Mouse (Mus musculus) MEL (cell line): Measurements from ENCODE around the gene Sez6l2. TPM values are rescaled to one million over a fixed set of nuclear protein-coding genes. Genes with fewer than 3 reads are reported as not detected.

ENCODE experiments used
- DNase-seq: peaks from one replicate; pipeline ENCODE4 v3.0.0; 2011; ENCODE audit warnings: low read depth, low spot score
- H3K27ac ChIP-seq: 2 replicates; pipeline ENCODE4 v1.5.1; 2012; ENCODE audit warnings: low read depth, mild to moderate bottlenecking, control low read depth, low read length, moderate library complexity; ENCODE audit not compliant: control insufficient read depth
- H3K27me3 ChIP-seq, 2 experiments: fragments of 150-350 bp in 1 of 2; sonication (generic) in 1 of 2; 2 replicates each; pipeline ENCODE4 v1.6.1; 2012; ENCODE audit warnings: low read length in 2 of 2, mild to moderate bottlenecking in 2 of 2, improper control_type of control experiment in 1 of 2, moderate library complexity in 1 of 2; ENCODE audit not compliant: insufficient read depth in 2 of 2, control insufficient read depth in 1 of 2
- H3K36me3 ChIP-seq, 2 experiments: 2 replicates each; pipeline ENCODE4 v1.6.1; 2012 to 2014; ENCODE audit warnings: low read length in 2 of 2, improper control_type of control experiment in 1 of 2, inconsistent platforms in 1 of 2, mild to moderate bottlenecking in 1 of 2; ENCODE audit not compliant: insufficient read depth in 2 of 2, control insufficient read depth in 1 of 2
- H3K4me1 ChIP-seq, 2 experiments: fragments of 150-350 bp in 1 of 2; sonication (generic) in 1 of 2; 2 replicates each; pipeline ENCODE4 v1.6.1; 2012; ENCODE audit warnings: low read length in 2 of 2, improper control_type of control experiment in 1 of 2, mild to moderate bottlenecking in 1 of 2; ENCODE audit not compliant: insufficient read depth in 2 of 2, control insufficient read depth in 1 of 2
- H3K4me3 ChIP-seq, 2 experiments: fragments of 150-350 bp in 1 of 2; sonication (generic) in 1 of 2; 2 replicates each; pipeline ENCODE4 v1.5.1; 2012; ENCODE audit warnings: low read depth in 2 of 2, low read length in 2 of 2, mild to moderate bottlenecking in 2 of 2, moderate library complexity in 2 of 2, control low read depth in 1 of 2, improper control_type of control experiment in 1 of 2; ENCODE audit not compliant: control insufficient read depth in 1 of 2, insufficient read depth in 1 of 2
- H3K79me2 ChIP-seq: 2 replicates; pipeline ENCODE4 v1.6.1; 2012; ENCODE audit warnings: mild to moderate bottlenecking, low read length, moderate library complexity; ENCODE audit not compliant: control insufficient read depth, poor library complexity, insufficient read depth
- H3K9ac ChIP-seq: 2 replicates; pipeline ENCODE4 v1.6.1; 2012; ENCODE audit warnings: low read depth, mild to moderate bottlenecking, control low read depth, low read length, moderate library complexity; ENCODE audit not compliant: control insufficient read depth, poor library complexity, severe bottlenecking
- H3K9me3 ChIP-seq: fragments of 150-350 bp; sonication (generic); replicated peaks from 2 replicates; pipeline ENCODE4 v1.6.1; 2012; ENCODE audit warnings: mild to moderate bottlenecking, low read length, improper control_type of control experiment, moderate library complexity; ENCODE audit not compliant: insufficient read depth
- CTCF ChIP-seq, 3 experiments: IDR thresholded peaks in 2 of 3; conservative IDR thresholded peaks in 1 of 3; 2 replicates each; pipeline ENCODE4 v1.5.1; 2011 to 2012; ENCODE audit warnings: low read length in 3 of 3, low read depth in 2 of 3, mild to moderate bottlenecking in 2 of 3, improper control_type of control experiment in 1 of 3, inconsistent platforms in 1 of 3, mixed read lengths in 1 of 3, moderate library complexity in 1 of 3; ENCODE audit not compliant: control insufficient read depth in 1 of 3, insufficient read depth in 1 of 3, poor library complexity in 1 of 3, severe bottlenecking in 1 of 3
- GABPA ChIP-seq: IDR thresholded peaks from 2 replicates; pipeline ENCODE4 v1.6.1; 2012; ENCODE audit warnings: low read depth, mild to moderate bottlenecking, inconsistent platforms, low read length, improper control_type of control experiment, moderate library complexity
- JUND ChIP-seq: IDR thresholded peaks from 2 replicates; pipeline ENCODE4 v1.6.1; 2011; ENCODE audit warnings: low read depth, mild to moderate bottlenecking, improper control_type of control experiment, low read length
- KAT2A ChIP-seq: conservative IDR thresholded peaks from 2 replicates; pipeline ENCODE4 v1.6.1; 2012; ENCODE audit warnings: low read depth, low read length, improper control_type of control experiment, inconsistent platforms
- MAFK ChIP-seq: IDR thresholded peaks from 2 replicates; pipeline ENCODE4 v1.6.1; 2011; ENCODE audit warnings: low read depth, mild to moderate bottlenecking, low read length, improper control_type of control experiment, borderline replicate concordance
- MAX ChIP-seq: IDR thresholded peaks from 2 replicates; pipeline ENCODE4 v1.6.1; 2011; ENCODE audit warnings: low read length, improper control_type of control experiment
- MEF2A ChIP-seq: IDR thresholded peaks from 2 replicates; pipeline ENCODE4 v1.6.1; 2014; ENCODE audit warnings: low read depth, mild to moderate bottlenecking, inconsistent platforms, low read length, improper control_type of control experiment; ENCODE audit not compliant: poor library complexity, insufficient replicate concordance, severe bottlenecking; ENCODE audit errors: extremely low read depth
- MXI1 ChIP-seq: IDR thresholded peaks from 2 replicates; pipeline ENCODE4 v1.6.1; 2011; ENCODE audit warnings: mild to moderate bottlenecking, low read depth, low read length, improper control_type of control experiment
- MYB ChIP-seq: IDR thresholded peaks from 2 replicates; pipeline ENCODE4 v1.6.1; 2011; ENCODE audit warnings: mild to moderate bottlenecking, low read depth, low read length, improper control_type of control experiment
- MYC ChIP-seq: IDR thresholded peaks from 2 replicates; pipeline ENCODE4 v1.6.1; 2011; ENCODE audit warnings: low read depth, mild to moderate bottlenecking, low read length, improper control_type of control experiment, moderate library complexity
- POLR2AphosphoS5 ChIP-seq: IDR thresholded peaks from 2 replicates; pipeline ENCODE4 v1.6.1; 2012; ENCODE audit warnings: low read depth, borderline replicate concordance, mild to moderate bottlenecking, inconsistent platforms, low read length, moderate library complexity, mixed read lengths
- RAD21 ChIP-seq: IDR thresholded peaks from 2 replicates; pipeline ENCODE4 v1.6.1; 2011; ENCODE audit warnings: mild to moderate bottlenecking, low read depth, low read length, improper control_type of control experiment
- SIN3A ChIP-seq: IDR thresholded peaks from 2 replicates; pipeline ENCODE4 v1.6.1; 2012; ENCODE audit warnings: low read length, improper control_type of control experiment, inconsistent platforms
- SMC3 ChIP-seq: IDR thresholded peaks from 2 replicates; pipeline ENCODE4 v1.6.1; 2011; ENCODE audit warnings: low read depth, low read length, improper control_type of control experiment
- TAL1 ChIP-seq: IDR thresholded peaks from 2 replicates; pipeline ENCODE4 v1.6.1; 2012; ENCODE audit warnings: mild to moderate bottlenecking, inconsistent platforms, low read length, moderate library complexity, mixed read lengths
- TCF12 ChIP-seq: IDR thresholded peaks from 2 replicates; pipeline ENCODE4 v1.6.1; 2014; ENCODE audit warnings: low read depth, mild to moderate bottlenecking, inconsistent platforms, low read length, improper control_type of control experiment, moderate library complexity
- UBTF ChIP-seq: IDR thresholded peaks from 2 replicates; pipeline ENCODE4 v1.6.1; 2012; ENCODE audit warnings: low read depth, mild to moderate bottlenecking, inconsistent platforms, low read length, improper control_type of control experiment, moderate library complexity, borderline replicate concordance; ENCODE audit not compliant: insufficient read depth
- USF1 ChIP-seq: IDR thresholded peaks from 2 replicates; pipeline ENCODE4 v1.6.1; 2014; ENCODE audit warnings: low read depth, mild to moderate bottlenecking, inconsistent platforms, low read length, improper control_type of control experiment, moderate library complexity
- USF2 ChIP-seq, 2 experiments: IDR thresholded peaks; 2 replicates each; pipeline ENCODE4 v1.6.1; 2011 to 2012; ENCODE audit warnings: improper control_type of control experiment in 2 of 2, low read length in 2 of 2, borderline replicate concordance in 1 of 2, inconsistent platforms in 1 of 2, low read depth in 1 of 2, mild to moderate bottlenecking in 1 of 2; ENCODE audit not compliant: insufficient read depth in 1 of 2
- ZC3H11A ChIP-seq: IDR thresholded peaks from 2 replicates; pipeline ENCODE4 v1.6.1; 2012; ENCODE audit warnings: low read depth, mild to moderate bottlenecking, inconsistent platforms, low read length, improper control_type of control experiment
- ZMIZ1 ChIP-seq: IDR thresholded peaks from 2 replicates; pipeline ENCODE4 v1.6.1; 2012; ENCODE audit warnings: low read depth, mild to moderate bottlenecking, inconsistent platforms, low read length, improper control_type of control experiment, moderate library complexity
- polyA plus RNA-seq, 2 experiments: library from polyadenylated mRNA; stranded (reverse) in 1 of 2; unstranded in 1 of 2; fragments of >175 nt in 1 of 2; fragments of >200 nt in 1 of 2; gene quantifications; 2 replicates each; pipeline versions ENCODE4 v1.2.1 to v1.2.4; 2012; ENCODE audit warnings: low replicate concordance in 2 of 2, low read depth in 1 of 2; ENCODE audit not compliant: insufficient read length in 2 of 2, insufficient read depth in 1 of 2, missing spikeins in 1 of 2
- total RNA-seq: library from RNA; depleted of rRNA; stranded (reverse); fragments of 300-350 nt; gene quantifications from 2 replicates; pipeline ENCODE4 v1.2.3, GENCODE M21; 2012

Sez6l2 gene
- total and polyA plus RNA-seq, 3 experiments: 2.0 to 6.1 TPM; not detected in 1

DNA sequence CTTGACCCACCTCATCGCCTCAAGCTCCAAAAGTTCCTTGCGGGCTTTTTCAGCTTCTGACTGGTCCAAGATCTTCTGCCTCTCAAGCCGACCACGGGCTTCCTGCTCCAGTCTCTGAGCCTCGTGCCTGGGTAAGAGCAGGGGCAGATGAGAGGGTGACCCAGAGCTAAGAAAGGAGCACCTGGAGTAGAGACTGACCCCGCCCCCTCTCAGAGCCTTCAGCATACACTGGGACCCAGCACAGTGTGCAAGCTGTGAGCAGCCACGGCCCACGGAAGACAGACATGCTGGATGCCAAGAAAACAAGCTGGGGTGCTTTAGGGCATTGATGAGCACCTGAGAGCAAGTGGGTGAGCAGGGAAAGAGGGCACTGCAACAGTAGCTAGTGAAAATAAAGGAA, 38.5 kb downstream of the Sez6l2 start:
- no peak for DNase-seq
- Histone ChIP-seq H3K27ac (no peak overlapping the region), H3K4me3 (no peak overlapping the region), H3K9ac (no peak overlapping the region), H3K9me3 (no peaks in the 10 kb centered on the region), H3K27me3 (no peaks in the 10 kb centered on the region), H3K79me2 (no peaks in the 10 kb centered on the region)
- TF ChIP-seq MAX (no peak), ZMIZ1 (no peak), MEF2A (no peak), POLR2AphosphoS5 (no peak), TAL1 (no peak), GABPA (no peak), MXI1 (no peak), MYB (no peak), USF2 (IDR thresholded peaks at IDR 0.05; ENCODE audit: borderline replicate concordance in 1 of 2, insufficient read depth in 1 of 2, low read depth in 1 of 2, low read length in 2 of 2) (no peak), KAT2A (no peak), TCF12 (no peak), USF1 (no peak)
- TF ChIP-seq, all 39 proteins: peak for 0
- H3K36me3 ChIP-seq: no peaks in the 10 kb centered on the region; a peak in 1 of 4 replicates
- H3K4me1 ChIP-seq: no peaks in the 10 kb centered on the region

DNA sequence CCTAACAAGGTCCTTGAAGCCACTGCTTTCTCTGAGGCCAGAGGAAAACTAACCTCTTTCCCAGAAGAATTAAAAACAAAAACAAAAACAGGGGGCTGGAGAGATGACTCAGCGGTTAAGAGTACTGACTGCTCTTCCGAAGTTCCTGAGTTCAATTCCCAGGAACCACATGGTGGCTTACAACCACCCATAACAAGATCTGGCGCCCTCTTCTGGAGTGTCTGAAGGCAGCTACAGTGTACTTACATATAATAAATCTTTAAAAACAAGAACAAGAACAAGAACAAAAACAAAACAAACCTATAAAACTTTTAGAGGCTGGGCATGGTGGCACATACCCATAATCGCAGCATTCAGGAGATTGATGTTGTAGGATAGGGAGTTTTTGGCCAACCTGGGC, 46.1 kb downstream of the Sez6l2 start:
- Histone ChIP-seq H3K79me2 (no peaks in the 10 kb centered on the region), H3K27ac (no peak overlapping the region), H3K4me1 (no peaks in the 10 kb centered on the region), H3K9ac (no peak overlapping the region), H3K9me3 (no peaks in the 10 kb centered on the region), H3K36me3 (no peaks in the 10 kb centered on the region; a peak in 2 of 4 replicates), H3K4me3 (no peak overlapping the region), H3K27me3 (no peaks in the 10 kb centered on the region)
- DNase-seq: peak; percentile 43
- TF ChIP-seq UBTF (no peak), RAD21 (peak; percentile 34), MYC (0 out of 2 replicates have a peak, but pooled peaks have one; percentile 28), JUND (no peak), SMC3 (peak; percentile 65), SIN3A (no peak), CTCF (IDR thresholded peaks at IDR 0.05 in 2 of 3, conservative IDR thresholded peaks at IDR 0.05 in 1 of 3; ENCODE audit: control insufficient read depth in 1 of 3, insufficient read depth in 1 of 3, low read depth in 2 of 3, low read length in 3 of 3, poor library complexity in 1 of 3, severe bottlenecking in 1 of 3) (peak; percentile 14 to 50 (median 27); a peak in 4 of 6 replicates), MAFK (no peak), ZC3H11A (peak; percentile 38; the same call in 1 of the 2 replicates)
